Mouse (Mus musculus) right cerebral cortex, postnatal 4 days (tissue): ENCODE data around the gene Dgcr6.
A peak's percentile ranks its signal among the peaks of the same experiment; 100 is the strongest.

Source experiments
- DNase-seq: peaks from one replicate; pipeline ENCODE4 v3.0.0-alpha.2; 2022

Dgcr6 gene

GRCm38 (mm10) chr16:18072089-18072488, 19.4 kb downstream of the Dgcr6 start:
- no peak for DNase-seq

DNA sequence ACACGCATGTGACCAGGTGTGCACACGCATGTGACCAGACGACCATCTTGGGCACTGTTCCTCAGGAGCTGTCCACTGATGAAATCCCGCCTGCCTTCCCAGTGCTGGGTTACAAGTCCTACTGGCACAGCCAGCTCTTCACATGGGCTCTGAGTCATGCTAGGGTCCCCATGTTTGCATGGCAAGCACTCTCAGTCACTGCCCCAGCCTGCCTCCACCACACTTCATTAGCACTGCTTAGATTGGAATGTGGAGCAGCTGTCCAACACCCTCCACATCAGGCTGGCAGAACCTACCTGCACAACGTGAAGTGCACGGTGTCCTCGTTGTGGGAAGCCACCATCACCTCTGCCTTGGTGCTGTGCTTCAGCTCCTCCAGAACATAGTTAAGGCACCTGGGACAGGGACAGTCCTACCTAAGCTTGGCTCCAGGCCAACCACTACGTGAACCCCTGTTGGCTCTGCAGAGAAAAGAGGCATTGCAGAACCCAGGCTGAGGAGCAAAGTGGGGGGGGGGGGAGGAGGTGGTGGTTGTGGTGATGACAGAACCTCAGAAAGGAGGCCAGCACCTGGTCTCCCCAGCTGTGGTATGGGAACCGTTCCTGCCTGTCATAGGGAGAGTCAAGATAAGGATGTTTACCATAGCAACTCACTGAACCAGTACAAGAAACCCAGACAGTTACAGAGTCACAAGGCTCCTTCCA, 20.8 kb downstream of the Dgcr6 start:
- no peak for DNase-seq

DNA sequence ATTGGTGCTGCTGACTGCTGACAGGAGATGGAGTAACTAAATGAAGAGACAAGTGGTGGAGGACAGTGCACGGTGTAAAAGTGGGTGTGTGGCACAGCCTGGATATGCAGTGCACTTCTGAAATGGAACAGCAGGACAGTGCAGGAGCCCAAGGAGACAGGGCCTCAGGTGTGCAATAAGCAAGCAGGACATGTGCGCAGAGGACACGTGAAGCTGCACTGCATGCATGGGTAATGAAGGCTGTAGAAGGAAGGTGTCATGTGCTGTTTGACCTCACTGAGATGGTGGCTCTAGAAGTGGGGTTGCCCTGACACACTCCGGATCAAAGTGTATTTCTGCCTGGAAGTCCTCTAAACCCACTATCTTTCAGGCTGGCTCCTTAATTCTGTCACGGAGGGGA, 22.0 kb downstream of the Dgcr6 start:
- DNase-seq, result no peak

DNA sequence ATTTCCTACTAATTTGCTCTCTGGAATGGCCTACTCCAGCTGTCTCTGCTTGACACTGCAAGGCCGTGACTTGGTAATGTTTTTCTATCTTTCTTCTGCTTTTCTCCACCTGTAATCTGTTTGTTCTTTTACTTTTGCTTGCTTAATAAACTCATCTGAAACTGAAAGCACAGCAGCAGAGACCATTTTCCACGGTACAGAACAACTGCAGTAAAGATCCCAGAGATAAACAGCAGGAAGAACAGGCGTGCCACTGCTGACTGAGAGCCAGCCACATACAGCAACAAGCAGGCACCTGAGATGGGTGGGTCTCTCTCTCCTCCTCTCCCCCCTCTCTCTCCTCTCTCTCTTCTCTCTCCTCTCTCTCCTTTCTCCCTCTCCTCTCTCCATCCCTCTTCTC, 22.5 kb downstream of the Dgcr6 start:
- DNase-seq, result no peak

DNA sequence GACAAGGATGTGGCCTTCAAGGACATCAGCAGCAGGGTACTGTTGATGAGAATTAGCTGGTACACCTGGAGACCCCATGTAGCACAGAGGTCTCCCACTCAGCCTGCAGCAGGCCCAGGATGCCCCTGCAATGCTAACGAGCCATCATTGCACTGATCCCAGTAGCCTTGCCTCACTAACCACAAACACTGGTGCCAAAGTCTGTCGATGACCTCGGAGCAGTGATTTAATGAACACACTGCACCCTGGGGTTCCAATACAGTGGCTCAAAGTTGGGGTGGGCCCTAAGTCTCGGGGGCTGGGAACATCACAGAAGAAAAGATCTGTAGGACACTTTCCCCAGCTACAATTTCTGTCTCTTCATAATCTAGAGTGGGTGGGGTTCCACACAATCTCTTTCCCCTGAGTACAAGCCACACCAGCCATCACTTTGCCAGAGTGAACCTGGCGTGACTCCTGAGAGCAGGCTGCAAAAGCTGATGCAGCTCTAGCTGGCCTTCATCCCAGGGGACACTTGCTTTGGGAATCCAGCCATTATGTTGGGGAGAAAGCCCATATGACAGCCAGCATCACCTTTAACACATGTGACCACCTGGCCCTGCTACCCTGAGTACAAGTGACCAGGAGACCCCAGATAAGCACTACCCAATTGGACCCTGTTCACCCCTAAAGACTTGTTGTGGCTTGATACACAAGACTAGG, 25.8 kb downstream of the Dgcr6 start:
- DNase-seq, result no peak

DNA sequence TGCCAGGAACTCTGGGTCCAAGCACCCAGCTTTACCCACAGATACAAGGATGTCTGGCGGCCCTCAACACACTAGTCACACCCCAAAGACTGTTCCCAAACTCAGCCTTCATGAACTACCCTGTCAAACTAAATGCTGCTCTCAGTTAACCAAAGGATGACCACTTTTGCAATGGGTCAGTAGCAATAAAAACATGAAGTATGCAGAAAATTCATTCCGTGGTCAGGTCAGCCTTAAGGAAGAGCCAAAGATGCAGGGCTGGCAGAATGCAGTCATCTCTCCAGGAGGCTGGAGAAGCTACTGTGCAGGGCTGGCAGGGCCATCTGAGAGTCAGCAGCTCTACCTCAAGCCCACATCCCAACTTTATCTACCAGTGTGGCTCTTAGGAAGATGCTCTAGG, 26.6 kb downstream of the Dgcr6 start:
- no peak for DNase-seq

GRCm38 (mm10) chr16:18080171-18080570, 27.5 kb downstream of the Dgcr6 start:
- no peak for DNase-seq

- no peak for DNase-seq
These were observed 28.6 kb downstream of the Dgcr6 start for GRCm38 (mm10) chr16:18081149-18081827.

GRCm38 (mm10) chr16:18082291-18082690, 29.6 kb downstream of the Dgcr6 start:
- DNase-seq, result no peak

DNA sequence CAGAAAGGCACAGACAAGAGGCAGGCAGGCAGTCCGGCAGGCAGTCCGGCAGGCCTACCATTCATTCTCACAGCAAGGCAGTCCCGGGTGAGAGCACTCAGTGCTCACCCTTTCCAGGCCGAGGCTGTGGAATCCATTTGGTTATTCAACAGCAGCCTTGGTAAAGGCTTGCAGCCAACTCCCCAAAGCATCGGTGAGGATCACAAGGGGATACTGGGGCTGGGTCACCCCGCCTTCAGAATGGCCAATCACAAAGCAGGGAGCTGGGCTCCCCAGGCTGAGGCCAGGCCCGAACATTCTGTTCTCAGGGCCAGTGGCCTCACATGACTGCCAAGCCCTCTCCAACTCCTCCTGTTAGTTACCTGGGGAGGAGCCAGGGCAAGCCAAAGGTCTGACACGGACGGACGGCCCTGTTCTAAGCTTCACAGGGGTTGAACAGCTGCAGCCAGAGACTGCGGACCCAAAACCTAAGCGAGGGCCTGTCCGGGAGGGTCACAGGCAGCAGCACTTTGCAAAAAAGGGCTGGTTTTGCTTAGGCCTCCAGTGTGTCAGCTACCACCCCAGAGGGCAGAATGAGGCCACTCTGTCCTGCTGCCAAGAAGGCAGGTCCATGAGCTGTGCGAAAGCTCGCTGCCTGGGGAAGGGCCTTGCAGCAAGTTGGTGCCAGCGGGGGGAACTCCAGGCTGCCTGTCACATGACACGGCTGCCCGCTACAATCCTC, 30.7 kb downstream of the Dgcr6 start:
- DNase-seq, result no peak

DNA sequence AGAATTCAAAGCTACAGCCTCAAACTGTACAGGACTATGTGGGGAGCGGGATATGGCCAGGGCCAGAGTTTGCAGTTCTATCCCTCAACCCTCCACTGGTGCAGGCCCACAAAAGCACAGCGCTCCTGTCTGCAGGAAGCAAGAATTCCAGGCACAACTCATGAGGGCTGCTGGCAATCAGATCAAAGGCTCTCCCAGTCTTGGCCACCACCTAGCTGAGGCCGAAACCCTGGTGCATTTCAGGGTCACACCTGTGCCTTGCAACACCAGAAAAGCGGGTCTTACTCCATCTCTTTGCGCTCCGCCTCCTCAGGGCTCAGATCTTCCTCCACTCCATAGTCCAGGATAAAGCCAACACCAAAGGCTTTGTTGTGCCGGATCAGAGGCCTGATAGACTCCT, 31.6 kb downstream of the Dgcr6 start:
- DNase-seq, result no peak

DNA sequence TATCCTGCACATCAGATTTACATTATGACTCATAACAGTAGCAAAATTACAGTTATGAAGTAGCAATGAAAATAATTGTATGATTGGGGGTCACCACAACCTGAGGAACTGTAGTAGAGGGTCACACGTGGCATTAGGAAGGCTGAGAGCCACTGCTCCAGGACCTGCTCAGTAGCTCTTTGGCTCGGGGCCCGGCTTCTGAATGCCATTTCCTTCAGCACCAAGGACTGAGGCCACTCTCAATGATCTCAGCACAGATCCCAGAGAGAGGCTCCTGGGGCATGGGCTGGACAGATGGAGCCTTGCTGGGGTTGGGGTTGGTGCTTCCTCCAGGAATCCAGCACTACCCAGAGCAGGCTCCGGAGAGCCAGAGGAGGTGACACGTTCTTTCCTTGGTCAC, 34.4 kb downstream of the Dgcr6 start:
- DNase-seq, result no peak

DNA sequence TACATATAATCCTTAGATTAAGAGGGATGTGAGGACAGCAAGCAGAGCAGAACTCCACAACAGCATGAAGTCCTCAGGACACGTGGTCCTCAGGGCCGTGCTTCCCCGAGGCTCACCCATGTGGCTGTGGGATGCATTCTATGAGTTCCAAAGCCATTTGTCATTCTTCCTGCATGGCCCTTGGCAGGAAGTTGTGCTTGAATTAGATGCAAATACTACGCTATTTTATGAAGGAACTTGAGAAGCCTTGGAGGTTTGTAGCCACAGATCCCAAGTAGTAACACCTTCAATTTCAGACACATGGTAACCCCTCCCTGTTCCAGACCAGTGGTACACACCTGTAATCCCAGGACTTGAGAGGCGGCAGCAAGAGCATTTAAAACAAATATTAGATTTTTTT, 43.7 kb downstream of the Dgcr6 start:
- no peak for DNase-seq

- no peak for DNase-seq
These were observed 50.2 kb downstream of the Dgcr6 start for GRCm38 (mm10) chr16:18102816-18103215.

DNA sequence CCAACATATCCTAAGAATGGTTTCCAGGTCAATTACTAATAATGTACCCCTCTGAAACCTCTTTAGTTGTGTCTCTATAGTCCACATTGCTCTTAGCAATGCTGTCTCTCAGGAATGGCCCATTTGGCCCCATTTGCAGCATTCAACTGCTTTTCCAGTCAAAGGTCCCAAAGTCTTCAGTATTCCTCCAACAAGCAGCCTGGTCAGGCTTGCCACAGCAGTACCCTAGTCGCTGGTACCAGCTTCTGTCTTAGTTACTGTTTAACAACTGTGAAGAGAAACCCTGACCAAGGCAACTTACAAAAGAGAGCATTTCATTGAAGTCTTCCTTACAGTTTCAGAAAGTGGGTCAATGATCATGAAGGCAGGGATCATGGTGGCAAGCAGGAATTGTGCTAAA, 50.7 kb downstream of the Dgcr6 start:
- no peak for DNase-seq

DNA sequence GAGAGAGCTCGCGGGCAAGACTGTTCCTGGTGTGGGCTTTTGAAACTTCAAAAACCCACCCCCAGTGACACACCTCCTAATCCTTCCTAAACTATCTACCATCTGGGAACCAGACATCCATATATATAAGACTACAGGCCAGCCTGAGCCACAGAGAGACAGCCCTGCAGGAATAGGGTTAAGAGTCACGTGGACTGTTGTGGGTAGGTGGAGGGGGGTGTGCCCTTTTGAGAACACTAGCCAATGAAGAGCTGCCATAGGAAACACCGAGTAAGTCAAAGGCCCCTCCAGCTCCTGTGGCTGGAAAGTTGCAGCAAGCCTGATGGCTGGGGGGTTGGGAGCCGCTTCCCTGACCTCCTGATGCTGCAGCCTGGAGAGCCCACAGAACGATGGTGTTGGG, 51.1 kb downstream of the Dgcr6 start:
- no peak for DNase-seq

DNA sequence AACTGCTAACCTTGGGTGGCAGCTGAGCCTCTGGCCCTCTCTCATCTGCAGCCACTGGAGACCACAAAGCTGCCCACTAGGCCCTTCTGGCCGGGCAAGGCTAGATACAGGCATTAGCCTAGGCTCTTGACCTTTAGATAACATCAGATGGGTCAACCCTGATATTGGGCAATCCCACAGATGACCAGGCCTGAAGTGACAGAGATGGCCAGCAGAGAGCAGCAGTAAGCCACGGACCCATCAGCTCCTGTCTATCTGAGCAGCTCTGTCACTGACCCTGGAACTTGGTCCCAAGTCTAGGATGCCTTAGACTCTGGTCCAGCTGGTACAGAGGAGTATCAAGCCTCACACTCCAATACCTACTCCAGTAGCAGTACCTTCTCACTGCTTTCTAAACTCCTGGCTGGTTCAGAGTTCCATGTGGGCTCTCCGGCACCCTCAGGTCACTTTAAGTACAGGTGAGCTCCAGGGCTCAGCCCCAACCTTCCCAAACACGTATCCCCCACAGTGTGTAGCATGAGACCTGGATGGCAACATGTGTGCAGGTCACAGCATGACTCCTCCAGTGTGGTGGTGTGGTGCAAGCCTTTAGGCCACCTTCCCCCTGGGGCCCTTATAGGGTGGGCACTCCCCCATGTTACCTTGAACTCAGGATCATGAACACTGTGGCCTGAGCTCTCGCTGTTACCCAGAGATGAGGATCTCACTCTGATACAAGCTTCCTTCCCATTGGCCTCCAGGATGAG, 55.7 kb downstream of the Dgcr6 start:
- DNase-seq, result peak; percentile 62

DNA sequence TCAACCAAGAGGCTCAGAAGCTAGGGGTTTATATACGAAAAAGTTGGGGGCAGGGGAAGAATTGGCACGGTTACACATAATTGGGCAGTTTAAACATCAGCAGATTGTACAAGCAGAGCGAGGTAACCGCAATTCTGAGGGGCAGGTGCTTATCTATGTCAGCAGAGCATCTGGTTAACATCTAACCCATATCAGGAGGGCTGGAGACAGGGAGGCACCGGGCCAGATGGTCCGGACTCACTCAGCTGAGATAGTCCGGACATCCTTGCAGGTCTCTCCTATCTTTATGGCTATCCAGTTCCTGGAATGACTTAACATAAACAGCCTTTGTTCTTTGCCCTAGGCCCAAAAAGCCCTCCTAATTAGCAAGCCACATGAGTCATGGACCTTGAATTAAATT, 58.4 kb downstream of the Dgcr6 start:
- DNase-seq, result no peak

- no peak for DNase-seq
These were observed 63.8 kb downstream of the Dgcr6 start for GRCm38 (mm10) chr16:18116467-18116866.

- DNase-seq, result no peak
These were observed 65.6 kb downstream of the Dgcr6 start for GRCm38 (mm10) chr16:18118285-18118684.

DNA sequence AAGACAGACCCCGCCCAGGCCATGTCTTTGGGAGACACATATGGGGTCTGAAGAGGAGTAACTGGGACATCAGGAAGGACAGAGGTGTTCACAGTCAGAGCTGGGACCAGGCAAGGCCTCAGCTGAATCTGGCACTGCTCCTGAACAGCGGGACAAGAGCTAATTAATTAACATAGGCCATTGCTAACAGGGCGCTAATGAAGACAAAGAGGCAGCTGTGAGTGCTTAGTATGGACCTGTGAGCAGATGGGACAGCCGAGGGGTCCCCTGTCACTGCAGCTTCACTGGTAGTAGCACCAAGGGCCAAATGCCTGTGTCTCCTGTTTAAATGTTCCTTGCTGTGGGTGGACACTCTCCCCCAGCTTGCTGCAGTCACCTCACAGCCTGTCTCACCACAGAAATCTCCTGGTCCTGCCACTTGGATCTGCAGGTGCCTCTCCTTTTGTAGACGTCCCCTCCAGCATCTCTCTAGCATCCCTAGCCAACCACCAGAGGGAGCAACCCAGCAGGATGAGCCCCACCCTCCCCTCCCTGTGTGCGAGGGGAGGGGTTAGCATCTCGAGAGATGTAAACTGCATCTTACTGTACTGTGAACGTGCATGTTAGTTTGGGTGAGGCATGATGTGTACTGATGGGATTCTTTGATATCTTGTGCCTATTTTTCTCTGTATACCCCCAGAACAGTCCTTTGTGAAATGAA, 66.5 kb downstream of the Dgcr6 start:
- peak; percentile 52 for DNase-seq
